ENCODE assay signal across 8 mouse cellular contexts in genomic region chr5:142901846-142902505, GRCm38 (mm10). TPM values are rescaled to one million over a fixed set of nuclear protein-coding genes. Genes with fewer than 3 reads are reported as not detected.
DNase-seq lines count a peak whose midpoint lies in the region; ATAC-seq lines count a peak whose summit lies in the region.

No protein-coding gene starts in this region.

- H3K27ac ChIP-seq in forebrain, embryonic 10.5 days: no peak overlapping the region
- H3K27ac ChIP-seq in forebrain, embryonic 11.5 days (ENCODE audit: low read depth, low read length): no peak overlapping the region
- H3K27ac ChIP-seq in forebrain, embryonic 13.5 days: peak overlapping the region; percentile 73
- no peak overlapping the region for H3K27ac ChIP-seq in midbrain, embryonic 10.5 days (replicated peaks)

- peaks cover 28% of the 10 kb centered on the region for H3K4me1 ChIP-seq in forebrain, embryonic 10.5 days
- peaks cover 16% of the 10 kb centered on the region; the same call in 1 of the 2 replicates for H3K4me1 ChIP-seq in forebrain, embryonic 11.5 days (replicated peaks; ENCODE audit: control insufficient read depth, insufficient read depth, low read length)
- H3K4me1 ChIP-seq in forebrain, embryonic 13.5 days: peaks cover 30% of the 10 kb centered on the region
- H3K4me1 ChIP-seq in midbrain, embryonic 10.5 days: peaks cover 18% of the 10 kb centered on the region

- no peak overlapping the region for H3K9ac ChIP-seq in forebrain, embryonic 11.5 days (ENCODE audit: low read length)
- no peak overlapping the region for H3K9ac ChIP-seq in forebrain, embryonic 13.5 days

- no peak for DNase-seq in forebrain, embryonic 10.5 days (ENCODE audit: extremely low spot score, low spot score)
- no peak for DNase-seq in forebrain, embryonic 11.5 days (ENCODE audit: low spot score)
- peak; percentile 82 for DNase-seq in 416B (ENCODE audit: low read depth)
- DNase-seq in midbrain, embryonic 10.5 days (ENCODE audit: low spot score): no peak
- no peak for DNase-seq in ovary, postnatal 14 days (ENCODE audit: low spot score)
- no peak for DNase-seq in frontal cortex, postnatal 14 days (ENCODE audit: low spot score in 2 of 2)
- no peak for DNase-seq in thymus, postnatal 10 days (ENCODE audit: low spot score in 2 of 2)

- no peaks in the 10 kb centered on the region for H3K27me3 ChIP-seq in forebrain, embryonic 10.5 days (ENCODE audit: poor library complexity, severe bottlenecking)
- no peaks in the 10 kb centered on the region for H3K27me3 ChIP-seq in forebrain, embryonic 11.5 days (ENCODE audit: control insufficient read depth, insufficient read depth, low read length)
- H3K27me3 ChIP-seq in forebrain, embryonic 13.5 days: no peaks in the 10 kb centered on the region
- peaks cover 8% of the 10 kb centered on the region; the same call in 1 of the 2 replicates for H3K27me3 ChIP-seq in midbrain, embryonic 10.5 days (ENCODE audit: low read depth, poor library complexity, severe bottlenecking)

- WGBS in forebrain, embryonic 10.5 days: 76% methylated on average over 4 of the region's 4 CpGs
- 74% methylated on average over 4 of the region's 4 CpGs for WGBS in forebrain, embryonic 11.5 days
- WGBS in forebrain, embryonic 13.5 days: 72% methylated on average over 4 of the region's 4 CpGs
- WGBS in midbrain, embryonic 10.5 days: 79% methylated on average over 4 of the region's 4 CpGs

- H3K36me3 ChIP-seq in forebrain, embryonic 10.5 days (replicated peaks): peaks cover 84% of the 10 kb centered on the region
- H3K36me3 ChIP-seq in forebrain, embryonic 11.5 days (ENCODE audit: control insufficient read depth, insufficient read depth, low read length): peaks cover 33% of the 10 kb centered on the region
- H3K36me3 ChIP-seq in forebrain, embryonic 13.5 days (ENCODE audit: poor library complexity, severe bottlenecking): peaks cover 65% of the 10 kb centered on the region
- peaks cover 82% of the 10 kb centered on the region for H3K36me3 ChIP-seq in midbrain, embryonic 10.5 days

- H3K4me2 ChIP-seq in forebrain, embryonic 11.5 days (ENCODE audit: low read depth, low read length, severe bottlenecking): no peak overlapping the region
- H3K4me2 ChIP-seq in forebrain, embryonic 13.5 days: peak overlapping the region; percentile 37; the same call in 1 of the 2 replicates

- H3K9me3 ChIP-seq in forebrain, embryonic 10.5 days: no peaks in the 10 kb centered on the region
- no peaks in the 10 kb centered on the region for H3K9me3 ChIP-seq in forebrain, embryonic 11.5 days (ENCODE audit: control insufficient read depth, low read length)
- H3K9me3 ChIP-seq in forebrain, embryonic 13.5 days (replicated peaks): no peaks in the 10 kb centered on the region
- no peaks in the 10 kb centered on the region for H3K9me3 ChIP-seq in midbrain, embryonic 10.5 days (replicated peaks)

- ATAC-seq in forebrain, embryonic 11.5 days (replicated peaks; ENCODE audit: low FRiP score): no peak
- ATAC-seq in forebrain, embryonic 13.5 days: no peak

- H3K4me3 ChIP-seq in forebrain, embryonic 10.5 days: 0 out of 2 replicates have a peak overlapping the region, but pooled peaks have one; percentile 16
- no peak overlapping the region for H3K4me3 ChIP-seq in forebrain, embryonic 11.5 days (ENCODE audit: low read depth, low read length)
- no peak overlapping the region for H3K4me3 ChIP-seq in forebrain, embryonic 13.5 days
- 0 out of 2 replicates have a peak overlapping the region, but pooled peaks have one; percentile 14 for H3K4me3 ChIP-seq in midbrain, embryonic 10.5 days

RNA-seq across cellular contexts. Expression of gene Actb, which starts 4.6 kb away (rescaled TPM):
- polyA plus RNA-seq in forebrain, embryonic 10.5 days (2016; fragmentation: Nextera tagmentation; extraction: Ambion mirVana): 12,867 and 12,868 TPM in 2 replicates
- polyA plus RNA-seq in forebrain, embryonic 11.5 days (2014; fragmentation: Nextera tagmentation; extraction: Ambion mirVana): 13,526 and 13,808 TPM in 2 replicates
- polyA plus RNA-seq in forebrain, embryonic 13.5 days (2015; fragmentation: Nextera tagmentation; extraction: Ambion mirVana): 15,903 and 18,325 TPM in 2 replicates
- polyA plus RNA-seq in midbrain, embryonic 10.5 days (2016; fragmentation: Nextera tagmentation; extraction: Ambion mirVana): 12,690 and 13,877 TPM in 2 replicates

RNA-seq across cellular contexts. Expression of gene Fbxl18, which starts 6.8 kb away (rescaled TPM):
- polyA plus RNA-seq in forebrain, embryonic 10.5 days (2016; fragmentation: Nextera tagmentation; extraction: Ambion mirVana): 24.2 and 25.1 TPM in 2 replicates
- 15.4 and 16.0 TPM in 2 replicates for polyA plus RNA-seq in forebrain, embryonic 11.5 days (2014; fragmentation: Nextera tagmentation; extraction: Ambion mirVana)
- 30.7 and 35.1 TPM in 2 replicates for polyA plus RNA-seq in forebrain, embryonic 13.5 days (2015; fragmentation: Nextera tagmentation; extraction: Ambion mirVana)
- 23.4 and 24.6 TPM in 2 replicates for polyA plus RNA-seq in midbrain, embryonic 10.5 days (2016; fragmentation: Nextera tagmentation; extraction: Ambion mirVana)

RNA-seq across cellular contexts. Expression of gene Fscn1, which starts 58.2 kb away (rescaled TPM):
- 676 and 689 TPM in 2 replicates for polyA plus RNA-seq in forebrain, embryonic 10.5 days (2016; fragmentation: Nextera tagmentation; extraction: Ambion mirVana)
- polyA plus RNA-seq in forebrain, embryonic 11.5 days (2014; fragmentation: Nextera tagmentation; extraction: Ambion mirVana): 680 and 728 TPM in 2 replicates
- polyA plus RNA-seq in forebrain, embryonic 13.5 days (2015; fragmentation: Nextera tagmentation; extraction: Ambion mirVana): 521 and 522 TPM in 2 replicates
- 675 and 709 TPM in 2 replicates for polyA plus RNA-seq in midbrain, embryonic 10.5 days (2016; fragmentation: Nextera tagmentation; extraction: Ambion mirVana)

Comparison
In these comparisons a context has a peak if more than half of its experiments do, and no peak if none do; other contexts are left out.
1. H3K4me3 ChIP-seq: peak in forebrain, embryonic 10.5 days (single experiment) and midbrain, embryonic 10.5 days (single experiment); none in forebrain, embryonic 11.5 days (single experiment) and forebrain, embryonic 13.5 days (single experiment).